Mouse (Mus musculus): ENCODE measurements around the gene Ccno.

- no peak for TF ChIP-seq POLR2A (IDR thresholded peaks at IDR 0.05; ENCODE audit: borderline replicate concordance, extremely low read depth, low read depth, low read length)
- no peak for TF ChIP-seq CTCF (IDR thresholded peaks at IDR 0.05; ENCODE audit: insufficient read depth, low read length)
Observed at GRCm38 (mm10) chr13:112954067-112954466, 33.5 kb upstream of the Ccno start.

Measured in lung, adult 2 months (tissue).